Mouse (Mus musculus): ENCODE measurements at regions not wholly inside any gene's neighbourhood (a gene's known extent, or its start where the extent isn't known, plus 50 kb on each side); places are given as distances from the start of the nearest gene placed in this dataset.

DNA sequence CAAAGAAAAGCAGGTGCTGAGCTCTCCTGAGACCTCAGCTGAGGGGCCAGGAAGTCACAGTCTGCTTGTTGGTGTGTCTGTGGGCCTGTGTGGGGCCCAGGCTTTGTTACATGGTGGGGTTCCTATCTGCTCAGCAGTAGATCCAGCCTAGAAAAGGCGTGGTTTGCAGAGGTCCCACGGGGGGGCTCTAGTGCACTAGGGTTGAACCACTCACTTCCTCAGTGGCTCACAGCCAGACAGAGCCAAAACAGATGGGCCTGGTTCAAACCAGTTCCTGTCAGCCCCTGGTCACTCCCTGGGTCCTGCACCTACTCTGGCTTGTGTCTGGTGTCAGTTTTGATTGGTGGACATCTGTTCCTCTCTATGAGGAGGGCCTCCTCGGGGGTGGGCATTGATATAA, 260.1 kb downstream of the Uaca start:
- no peak for TF ChIP-seq CTCF (IDR thresholded peaks at IDR 0.05; ENCODE audit: low read depth, low read length)
- TF ChIP-seq GATA1 (IDR thresholded peaks at IDR 0.05; ENCODE audit: borderline replicate concordance, low read length): no peak
